Comparison of ENCODE assay signal across 11 mouse cellular contexts in genomic region chr2:103461743-103462142, GRCm38 (mm10). TPM values are rescaled to one million over a fixed set of nuclear protein-coding genes. Genes with fewer than 3 reads are reported as not detected.
DNase-seq lines count a peak whose midpoint lies in the region; ATAC-seq and TF ChIP-seq lines count a peak whose summit lies in the region.
"Had no signal": no experiment of that assay in that cellular context is flagged by ENCODE, and none has a peak within 500 bp of the region (broad histone marks: within the 10 kb centered on the region; RNA-seq: fewer than 3 reads in every experiment).

No protein-coding gene starts in this region.

- no peak overlapping the region for H3K4me2 ChIP-seq in liver, embryonic 12.5 days
- H3K4me2 ChIP-seq in liver, embryonic 11.5 days, result no peak overlapping the region
- H3K4me2 ChIP-seq in forebrain, postnatal 0 days (ENCODE audit: low read depth), result no peak overlapping the region
- H3K4me2 ChIP-seq: heart, embryonic 11.5 days had no signal

- H3K9ac ChIP-seq in liver, embryonic 12.5 days, result no peak overlapping the region
- H3K9ac ChIP-seq in liver, embryonic 11.5 days (ENCODE audit: low read depth, low read length), result no peak overlapping the region
- H3K9ac ChIP-seq in forebrain, postnatal 0 days, result no peak overlapping the region

- H3K27me3 ChIP-seq in liver, embryonic 12.5 days (replicated peaks), result no peaks in the 10 kb centered on the region
- H3K27me3 ChIP-seq in liver, embryonic 11.5 days (replicated peaks; ENCODE audit: control insufficient read depth, insufficient read depth, low read length), result no peaks in the 10 kb centered on the region
- H3K27me3 ChIP-seq in forebrain, postnatal 0 days (ENCODE audit: insufficient read depth, low read length), result no peaks in the 10 kb centered on the region

- no peak for DNase-seq in liver, embryonic 11.5 days (ENCODE audit: low spot score)
- DNase-seq in embryo, embryonic 11 days, result peak; percentile 67
- DNase-seq in forebrain, postnatal 0 days, result no peak
- DNase-seq in neural tube, embryonic 10.5 days (ENCODE audit: extremely low spot score, low spot score), result peak; percentile 26
- DNase-seq in cerebellum, adult 9-11 months, result no peak
- DNase-seq in layer of hippocampus, postnatal 14 days (ENCODE audit: low spot score in 2 of 2), result no peak
- no peak for DNase-seq in adrenal gland, adult 8-10 months
- DNase-seq: adrenal gland, postnatal 10 days; thymus, postnatal 36 days had no signal

- no peak overlapping the region for H3K4me3 ChIP-seq in liver, embryonic 12.5 days
- H3K4me3 ChIP-seq in liver, embryonic 11.5 days (ENCODE audit: low read depth, low read length), result no peak overlapping the region
- H3K4me3 ChIP-seq in forebrain, postnatal 0 days (ENCODE audit: low read depth, low read length), result no peak overlapping the region

- 81% methylated on average over 9 of the region's 9 CpGs for WGBS in liver, embryonic 12.5 days (ENCODE audit: insufficient replicate concordance)
- WGBS in liver, embryonic 11.5 days, result 62% methylated on average over 9 of the region's 9 CpGs
- WGBS in forebrain, postnatal 0 days, result 24% methylated on average over 9 of the region's 9 CpGs

- H3K36me3 ChIP-seq in liver, embryonic 12.5 days, result peaks cover 97% of the 10 kb centered on the region
- H3K36me3 ChIP-seq in liver, embryonic 11.5 days (ENCODE audit: control insufficient read depth, insufficient read depth, low read length), result peaks cover 46% of the 10 kb centered on the region
- peaks cover 72% of the 10 kb centered on the region for H3K36me3 ChIP-seq in forebrain, postnatal 0 days (ENCODE audit: insufficient read depth)

- no peak for ATAC-seq in liver, embryonic 12.5 days
- no peak for ATAC-seq in liver, embryonic 11.5 days (replicated peaks; ENCODE audit: low FRiP score)
- ATAC-seq in forebrain, postnatal 0 days, result no peak

- peak overlapping the region; percentile 42; the same call in 1 of the 2 replicates for H3K27ac ChIP-seq in liver, embryonic 12.5 days
- H3K27ac ChIP-seq in liver, embryonic 11.5 days (ENCODE audit: low read depth, low read length), result no peak overlapping the region
- H3K27ac ChIP-seq in forebrain, postnatal 0 days (ENCODE audit: low read depth, low read length), result peak overlapping the region; percentile 5; the same call in 1 of the 2 replicates

- no peak for TF ChIP-seq CTCF in forebrain, postnatal 0 days (IDR thresholded peaks at IDR 0.05; ENCODE audit: low read depth)

- H3K4me1 ChIP-seq in liver, embryonic 12.5 days, result peaks cover 19% of the 10 kb centered on the region
- H3K4me1 ChIP-seq in liver, embryonic 11.5 days (replicated peaks; ENCODE audit: control insufficient read depth, insufficient read depth, low read length), result 0 out of 2 replicates have a peak, but pooled peaks cover 3% of the 10 kb centered on the region
- no peaks in the 10 kb centered on the region for H3K4me1 ChIP-seq in forebrain, postnatal 0 days (ENCODE audit: insufficient read depth)

- no peaks in the 10 kb centered on the region for H3K9me3 ChIP-seq in liver, embryonic 12.5 days (replicated peaks)
- no peaks in the 10 kb centered on the region for H3K9me3 ChIP-seq in liver, embryonic 11.5 days (ENCODE audit: control insufficient read depth, low read length)
- no peaks in the 10 kb centered on the region for H3K9me3 ChIP-seq in forebrain, postnatal 0 days (ENCODE audit: low read length)

RNA-seq across cellular contexts. Expression of gene Cat, which starts 23.2 kb away (rescaled TPM):
- 127 and 138 TPM in 2 replicates for polyA plus RNA-seq in liver, embryonic 12.5 days (2016; fragmentation: Nextera tagmentation; extraction: Ambion mirVana)
- polyA plus RNA-seq in liver, embryonic 11.5 days (2014; fragmentation: Nextera tagmentation; extraction: Ambion mirVana), result 145 and 166 TPM in 2 replicates
- total RNA-seq in forebrain, postnatal 0 days (2014; rRNA removed), result 84.2 and 91.3 TPM in 2 replicates
- polyA plus RNA-seq in forebrain, postnatal 0 days (2015; fragmentation: Nextera tagmentation; extraction: Ambion mirVana), result 59.4 and 64.2 TPM in 2 replicates
- 10 to 100 TPM; 74.1 to 75.9 TPM for total RNA-seq in layer of hippocampus, postnatal 14 days (2021)
- 100 to 1,000 TPM; 149 to 361 (median 282) TPM for total RNA-seq in adrenal gland, adult 8-10 months (2022)

RNA-seq across cellular contexts. Expression of gene Elf5, which starts 50.3 kb away (rescaled TPM):
- polyA plus RNA-seq in liver, embryonic 12.5 days (2016; fragmentation: Nextera tagmentation; extraction: Ambion mirVana), result 0.06 TPM in 1 of 2 replicates, not detected in the other
- not detected in 2 replicates for polyA plus RNA-seq in liver, embryonic 11.5 days (2014; fragmentation: Nextera tagmentation; extraction: Ambion mirVana)
- total RNA-seq in forebrain, postnatal 0 days (2014; rRNA removed), result not detected in 2 replicates
- not detected in 2 replicates for polyA plus RNA-seq in forebrain, postnatal 0 days (2015; fragmentation: Nextera tagmentation; extraction: Ambion mirVana)
- 1 to 10 TPM; 1.8 to 1.9 TPM for total RNA-seq in layer of hippocampus, postnatal 14 days (2021)
- not detected for total RNA-seq in adrenal gland, adult 8-10 months (2022)
- total RNA-seq: adrenal gland, postnatal 10 days had no signal
- polyA plus RNA-seq: heart, embryonic 11.5 days had no signal

Comparison
In these comparisons a context has a peak if more than half of its experiments do, and no peak if none do; other contexts are left out.
1. DNase-seq: peak in embryo, embryonic 11 days (single experiment) and neural tube, embryonic 10.5 days (single experiment); none in liver, embryonic 11.5 days (single experiment), forebrain, postnatal 0 days (single experiment), cerebellum, adult 9-11 months (single experiment), layer of hippocampus, postnatal 14 days (0 of 2) and adrenal gland, adult 8-10 months (single experiment).